Mouse (Mus musculus): ENCODE measurements around the gene 4930415O20Rik.

GRCm38 (mm10) chr15:98528066-98528563, 42.7 kb upstream of the 4930415O20Rik start:
- TF ChIP-seq CTCF (IDR thresholded peaks at IDR 0.05; ENCODE audit: low read depth, low read length), result no peak
- TF ChIP-seq POLR2A (IDR thresholded peaks at IDR 0.05; ENCODE audit: borderline replicate concordance, low read depth, low read length), result no peak
